Mouse (Mus musculus) stomach, postnatal 0 days (tissue): ENCODE measurements around the gene Smim22.

Source experiments
- CTCF ChIP-seq: IDR thresholded peaks from 2 replicates; pipeline ENCODE4 v1.5.1; 2016; ENCODE audit warnings: antibody characterized with exemption, low read depth, mild to moderate bottlenecking, moderate library complexity
- EP300 ChIP-seq: optimal IDR thresholded peaks from 2 replicates; pipeline ENCODE3; 2016; ENCODE audit warnings: antibody characterized with exemption

DNA sequence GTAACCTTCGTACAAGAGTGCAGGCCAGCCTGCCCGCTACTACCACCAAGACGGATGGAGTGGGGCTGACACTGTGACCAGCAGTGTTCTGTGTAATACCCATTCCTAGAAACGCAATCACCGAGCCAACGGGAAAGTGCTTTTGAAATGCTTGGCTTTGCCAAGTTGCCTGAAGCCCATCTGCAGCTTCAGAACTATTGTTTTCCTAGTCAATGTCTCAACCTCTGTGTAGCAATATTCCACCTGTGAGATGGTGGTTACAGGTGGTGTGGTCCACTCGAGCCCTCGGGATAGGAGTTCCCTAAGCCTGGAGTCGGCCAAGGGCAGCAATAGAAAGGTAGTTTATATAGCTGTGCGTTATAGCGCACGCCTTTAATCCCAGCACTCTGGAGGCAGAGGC is 22.4 kb upstream of the Smim22 start:
- TF ChIP-seq CTCF (no peak), EP300 (no peak)
